9 mouse cellular contexts compared by ENCODE assay signal in genomic region chr5:24455076-24455475, GRCm38 (mm10). TPM values are rescaled to one million over a fixed set of nuclear protein-coding genes. Genes with fewer than 3 reads are reported as not detected.
DNase-seq lines count a peak whose midpoint lies in the region; ATAC-seq and TF ChIP-seq lines count a peak whose summit lies in the region.
"Had no signal": no experiment of that assay in that cellular context is flagged by ENCODE, and none has a peak within 500 bp of the region (broad histone marks: within the 10 kb centered on the region; RNA-seq: fewer than 3 reads in every experiment).

No protein-coding gene starts in this region.

- 64% methylated on average over 3 of the region's 3 CpGs for WGBS in heart, postnatal 0 days
- WGBS in forebrain, embryonic 13.5 days = 73% methylated on average over 3 of the region's 3 CpGs
- 66% methylated on average over 3 of the region's 3 CpGs for WGBS in midbrain, embryonic 11.5 days

- TF ChIP-seq CTCF in heart, postnatal 0 days (IDR thresholded peaks at IDR 0.05; ENCODE audit: low read depth) = no peak

- ATAC-seq in heart, postnatal 0 days (ENCODE audit: insufficient read depth, low read depth) = no peak
- no peak for ATAC-seq in forebrain, embryonic 13.5 days
- no peak for ATAC-seq in midbrain, embryonic 11.5 days (ENCODE audit: low FRiP score)
- no peak for ATAC-seq in erythroid progenitor cell, adult 5-6 weeks (replicated peaks; ENCODE audit: low FRiP score, poor library complexity, severe bottlenecking)
- ATAC-seq: Patski had no signal

- no peak overlapping the region for H3K4me3 ChIP-seq in heart, postnatal 0 days (ENCODE audit: low read depth, low read length)
- H3K4me3 ChIP-seq in forebrain, embryonic 13.5 days = 0 out of 2 replicates have a peak overlapping the region, but pooled peaks have one; percentile 94
- no peak overlapping the region for H3K4me3 ChIP-seq in midbrain, embryonic 11.5 days (ENCODE audit: low read depth, low read length)

- peaks cover 15% of the 10 kb centered on the region for H3K4me1 ChIP-seq in heart, postnatal 0 days (ENCODE audit: control insufficient read depth, insufficient read depth)
- peaks cover 46% of the 10 kb centered on the region for H3K4me1 ChIP-seq in forebrain, embryonic 13.5 days
- peaks cover 34% of the 10 kb centered on the region for H3K4me1 ChIP-seq in midbrain, embryonic 11.5 days (ENCODE audit: control insufficient read depth, insufficient read depth, low read length)

- no peaks in the 10 kb centered on the region for H3K9me3 ChIP-seq in heart, postnatal 0 days (replicated peaks; ENCODE audit: control insufficient read depth, low read length)
- H3K9me3 ChIP-seq in forebrain, embryonic 13.5 days (replicated peaks) = no peaks in the 10 kb centered on the region
- no peaks in the 10 kb centered on the region for H3K9me3 ChIP-seq in midbrain, embryonic 11.5 days (ENCODE audit: control insufficient read depth, low read length)

- peak overlapping the region; percentile 30; the same call in 1 of the 2 replicates for H3K4me2 ChIP-seq in heart, postnatal 0 days (ENCODE audit: low read depth, low read length)
- H3K4me2 ChIP-seq in forebrain, embryonic 13.5 days = peak overlapping the region; percentile 100
- H3K4me2 ChIP-seq in midbrain, embryonic 11.5 days = 0 out of 2 replicates have a peak overlapping the region, but pooled peaks have one; percentile 4

- DNase-seq in heart, postnatal 0 days (ENCODE audit: low spot score) = no peak
- no peak for DNase-seq in heart, postnatal 14 days
- DNase-seq in Muller cell, postnatal 12 days (ENCODE audit: inconsistent ontology term) = peak; percentile 38
- no peak for DNase-seq in midbrain, embryonic 11.5 days (ENCODE audit: low spot score, missing footprints)
- no peak for DNase-seq in testis, postnatal 14 days (ENCODE audit: low spot score)
- DNase-seq in thymus, postnatal 0 days (ENCODE audit: low spot score) = no peak

- 0 out of 2 replicates have a peak overlapping the region, but pooled peaks have one; percentile 20 for H3K9ac ChIP-seq in heart, postnatal 0 days (replicated peaks; ENCODE audit: low read depth, low read length)
- H3K9ac ChIP-seq in forebrain, embryonic 13.5 days = peak overlapping the region; percentile 52
- H3K9ac ChIP-seq in midbrain, embryonic 11.5 days (ENCODE audit: low read length) = peak overlapping the region; percentile 13; the same call in 1 of the 2 replicates

- 0 out of 2 replicates have a peak, but pooled peaks cover 5% of the 10 kb centered on the region for H3K36me3 ChIP-seq in heart, postnatal 0 days (replicated peaks; ENCODE audit: control insufficient read depth, insufficient read depth, low read length)
- peaks cover 30% of the 10 kb centered on the region for H3K36me3 ChIP-seq in forebrain, embryonic 13.5 days (ENCODE audit: poor library complexity, severe bottlenecking)
- no peaks in the 10 kb centered on the region for H3K36me3 ChIP-seq in midbrain, embryonic 11.5 days (ENCODE audit: control insufficient read depth, insufficient read depth, low read length)

- H3K27ac ChIP-seq in heart, postnatal 0 days (ENCODE audit: low read depth) = peak overlapping the region; percentile 73
- H3K27ac ChIP-seq in forebrain, embryonic 13.5 days = 0 out of 2 replicates have a peak overlapping the region, but pooled peaks have one; percentile 93
- no peak overlapping the region for H3K27ac ChIP-seq in midbrain, embryonic 11.5 days (ENCODE audit: low read depth, low read length)

- intact Hi-C loops in heart, postnatal 14 days (cut with DNase I) = loop anchor here (2.0 kb wide), 1 partner anchor 14 kb away; no protein-coding TSS in a partner anchor

- no peak for TF ChIP-seq EP300 in heart, postnatal 0 days (IDR thresholded peaks at IDR 0.05; ENCODE audit: low read depth)

- no peaks in the 10 kb centered on the region for H3K27me3 ChIP-seq in heart, postnatal 0 days (ENCODE audit: control insufficient read depth, insufficient read depth, low read length)
- peaks cover 4% of the 10 kb centered on the region for H3K27me3 ChIP-seq in forebrain, embryonic 13.5 days
- no peaks in the 10 kb centered on the region for H3K27me3 ChIP-seq in midbrain, embryonic 11.5 days (ENCODE audit: control insufficient read depth, insufficient read depth, low read length)
- H3K27me3 ChIP-seq: Patski had no signal

RNA-seq across cellular contexts. Expression of gene Agap3, which starts 3.1 kb away (rescaled TPM):
- 39.3 and 40.6 TPM in 2 replicates for total RNA-seq in heart, postnatal 0 days (2014; rRNA removed; ENCODE audit: low replicate concordance)
- 15.6 and 18.3 TPM in 2 replicates for polyA plus RNA-seq in heart, postnatal 0 days (2015; fragmentation: Nextera tagmentation; extraction: Ambion mirVana)
- 10 to 100 TPM; 71.0 to 72.2 TPM for total RNA-seq in heart, postnatal 14 days (2021)
- 38.0 and 39.2 TPM in 2 replicates for polyA plus RNA-seq in forebrain, embryonic 13.5 days (2015; fragmentation: Nextera tagmentation; extraction: Ambion mirVana)
- polyA plus RNA-seq in midbrain, embryonic 11.5 days (2014; fragmentation: Nextera tagmentation; extraction: Ambion mirVana) = 43.1 and 57.0 TPM in 2 replicates
- total RNA-seq in erythroid progenitor cell, adult 5-6 weeks (2015; ENCODE audit: low replicate concordance) = 9.6 and 10.5 TPM in 2 replicates
- 14.1 and 23.0 TPM in 2 replicates for total RNA-seq in erythroid progenitor cell, adult 5-6 weeks (2017; ENCODE audit: low replicate concordance)
- 24.5 and 26.9 TPM in 2 replicates for polyA plus RNA-seq in thymus, postnatal 0 days (2015; fragmentation: Nextera tagmentation; extraction: Ambion mirVana)

RNA-seq across cellular contexts. Expression of gene Tmub1, which starts 7.4 kb away (rescaled TPM):
- 30.8 and 36.7 TPM in 2 replicates for total RNA-seq in heart, postnatal 0 days (2014; rRNA removed; ENCODE audit: low replicate concordance)
- 16.5 and 17.3 TPM in 2 replicates for polyA plus RNA-seq in heart, postnatal 0 days (2015; fragmentation: Nextera tagmentation; extraction: Ambion mirVana)
- 10 to 100 TPM in 1 of 2 experiments, 1 to 10 TPM in 1; 9.2 to 10.9 TPM for total RNA-seq in heart, postnatal 14 days (2021)
- 32.5 and 35.4 TPM in 2 replicates for polyA plus RNA-seq in forebrain, embryonic 13.5 days (2015; fragmentation: Nextera tagmentation; extraction: Ambion mirVana)
- polyA plus RNA-seq in midbrain, embryonic 11.5 days (2014; fragmentation: Nextera tagmentation; extraction: Ambion mirVana) = 30.5 and 32.3 TPM in 2 replicates
- 5.4 TPM in 1 of 2 replicates, not detected in the other for total RNA-seq in erythroid progenitor cell, adult 5-6 weeks (2015; ENCODE audit: low replicate concordance)
- 0.64 and 12.8 TPM in 2 replicates for total RNA-seq in erythroid progenitor cell, adult 5-6 weeks (2017; ENCODE audit: low replicate concordance)
- polyA plus RNA-seq in thymus, postnatal 0 days (2015; fragmentation: Nextera tagmentation; extraction: Ambion mirVana) = 33.7 and 35.4 TPM in 2 replicates

RNA-seq across cellular contexts. Expression of gene Fastk, which starts 10.0 kb away (rescaled TPM):
- 368 and 470 TPM in 2 replicates for total RNA-seq in heart, postnatal 0 days (2014; rRNA removed; ENCODE audit: low replicate concordance)
- polyA plus RNA-seq in heart, postnatal 0 days (2015; fragmentation: Nextera tagmentation; extraction: Ambion mirVana) = 219 and 223 TPM in 2 replicates
- 100 to 1,000 TPM; 239 to 243 TPM for total RNA-seq in heart, postnatal 14 days (2021)
- polyA plus RNA-seq in forebrain, embryonic 13.5 days (2015; fragmentation: Nextera tagmentation; extraction: Ambion mirVana) = 85.3 and 86.9 TPM in 2 replicates
- 79.3 and 84.6 TPM in 2 replicates for polyA plus RNA-seq in midbrain, embryonic 11.5 days (2014; fragmentation: Nextera tagmentation; extraction: Ambion mirVana)
- total RNA-seq in erythroid progenitor cell, adult 5-6 weeks (2015; ENCODE audit: low replicate concordance) = 37.1 and 78.4 TPM in 2 replicates
- 15.8 and 32.3 TPM in 2 replicates for total RNA-seq in erythroid progenitor cell, adult 5-6 weeks (2017; ENCODE audit: low replicate concordance)
- polyA plus RNA-seq in thymus, postnatal 0 days (2015; fragmentation: Nextera tagmentation; extraction: Ambion mirVana) = 86.0 and 88.5 TPM in 2 replicates

RNA-seq across cellular contexts. Expression of gene Slc4a2, which starts 31.4 kb away (rescaled TPM):
- 74.9 and 110 TPM in 2 replicates for total RNA-seq in heart, postnatal 0 days (2014; rRNA removed; ENCODE audit: low replicate concordance)
- 20.8 and 21.5 TPM in 2 replicates for polyA plus RNA-seq in heart, postnatal 0 days (2015; fragmentation: Nextera tagmentation; extraction: Ambion mirVana)
- 10 to 100 TPM; 41.3 to 51.5 TPM for total RNA-seq in heart, postnatal 14 days (2021)
- polyA plus RNA-seq in forebrain, embryonic 13.5 days (2015; fragmentation: Nextera tagmentation; extraction: Ambion mirVana) = 19.5 and 23.3 TPM in 2 replicates
- polyA plus RNA-seq in midbrain, embryonic 11.5 days (2014; fragmentation: Nextera tagmentation; extraction: Ambion mirVana) = 16.7 and 21.5 TPM in 2 replicates
- 16.6 and 44.4 TPM in 2 replicates for total RNA-seq in erythroid progenitor cell, adult 5-6 weeks (2015; ENCODE audit: low replicate concordance)
- total RNA-seq in erythroid progenitor cell, adult 5-6 weeks (2017; ENCODE audit: low replicate concordance) = 14.1 and 50.6 TPM in 2 replicates
- 23.2 and 26.6 TPM in 2 replicates for polyA plus RNA-seq in thymus, postnatal 0 days (2015; fragmentation: Nextera tagmentation; extraction: Ambion mirVana)

RNA-seq across cellular contexts. Expression of gene Cdk5, which starts 31.7 kb away (rescaled TPM):
- total RNA-seq in heart, postnatal 0 days (2014; rRNA removed; ENCODE audit: low replicate concordance) = 17.3 and 21.6 TPM in 2 replicates
- polyA plus RNA-seq in heart, postnatal 0 days (2015; fragmentation: Nextera tagmentation; extraction: Ambion mirVana) = 30.9 and 32.2 TPM in 2 replicates
- total RNA-seq in heart, postnatal 14 days (2021) = 10 to 100 TPM; 22.5 to 23.4 TPM
- polyA plus RNA-seq in forebrain, embryonic 13.5 days (2015; fragmentation: Nextera tagmentation; extraction: Ambion mirVana) = 80.7 and 84.0 TPM in 2 replicates
- polyA plus RNA-seq in midbrain, embryonic 11.5 days (2014; fragmentation: Nextera tagmentation; extraction: Ambion mirVana) = 52.8 and 58.1 TPM in 2 replicates
- total RNA-seq in erythroid progenitor cell, adult 5-6 weeks (2015; ENCODE audit: low replicate concordance) = 6.3 and 10.8 TPM in 2 replicates
- 1.7 and 3.7 TPM in 2 replicates for total RNA-seq in erythroid progenitor cell, adult 5-6 weeks (2017; ENCODE audit: low replicate concordance)
- 31.4 and 35.1 TPM in 2 replicates for polyA plus RNA-seq in thymus, postnatal 0 days (2015; fragmentation: Nextera tagmentation; extraction: Ambion mirVana)

Comparison
In these comparisons a context has a peak if more than half of its experiments do, and no peak if none do; other contexts are left out.
1. H3K4me2 ChIP-seq: peak in every context shown above with its lines; median percentile 100 in forebrain, embryonic 13.5 days; 30 in heart, postnatal 0 days; 4 in midbrain, embryonic 11.5 days.